Comparison of ENCODE assay signal across 27 mouse cellular contexts in the genomic region with DNA sequence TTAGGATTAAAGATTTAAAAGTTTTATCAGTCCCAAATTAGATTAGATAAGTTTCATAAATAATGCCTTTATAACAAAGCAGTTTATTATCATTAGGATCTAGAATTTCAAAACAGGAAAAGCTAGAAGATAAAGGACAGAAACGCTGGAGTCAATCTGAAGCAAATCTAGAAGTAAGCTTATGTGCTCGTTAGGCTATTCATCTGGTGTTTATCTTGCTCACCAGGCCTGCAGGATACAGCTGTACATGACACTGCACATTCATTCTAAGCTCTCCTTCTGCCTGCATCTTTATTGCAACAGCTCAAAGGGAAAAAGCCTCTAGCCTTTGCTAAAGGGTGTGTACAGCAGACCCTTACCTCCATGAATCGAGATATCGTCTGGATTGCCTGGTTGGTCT.
DNase-seq lines count a peak whose midpoint lies in the region; ATAC-seq and TF ChIP-seq lines count a peak whose summit lies in the region.
"Had no signal": no experiment of that assay in that cellular context is flagged by ENCODE, and none has a peak within 500 bp of the region (broad histone marks: within the 10 kb centered on the region; RNA-seq: fewer than 3 reads in every experiment).

No protein-coding gene starts in this region.

- no peak for TF ChIP-seq CTCF in kidney, postnatal 0 days (IDR thresholded peaks at IDR 0.05; ENCODE audit: low read depth)
- no peak for TF ChIP-seq CTCF in lung, adult 2 months (IDR thresholded peaks at IDR 0.05; ENCODE audit: insufficient read depth, low read length)

- no peak for ATAC-seq in kidney, postnatal 0 days (replicated peaks; ENCODE audit: low FRiP score, low read depth)
- peak; percentile 42; the same call in 1 of the 2 replicates for ATAC-seq in granulocyte monocyte progenitor cell, adult 5-6 weeks (replicated peaks; ENCODE audit: poor library complexity, severe bottlenecking)
- ATAC-seq in megakaryocyte-erythroid progenitor cell, adult 5-6 weeks (replicated peaks; ENCODE audit: low FRiP score, low TSS enrichment, poor library complexity, severe bottlenecking) = 0 out of 2 replicates have a peak, but pooled peaks have one; percentile 41
- no peak for ATAC-seq in monocyte, adult 5-6 weeks (replicated peaks; ENCODE audit: insufficient number of reproducible peaks, low FRiP score, low TSS enrichment, poor library complexity, severe bottlenecking)
- ATAC-seq: CD4-positive, CD25-positive, alpha-beta regulatory T cell, adult 4 months; forebrain, embryonic 16.5 days; intestine, postnatal 0 days had no signal

- no peak overlapping the region for H3K9ac ChIP-seq in kidney, postnatal 0 days (ENCODE audit: low read depth, low read length)
- H3K9ac ChIP-seq: hindbrain, embryonic 14.5 days; limb, embryonic 15.5 days; liver, embryonic 13.5 days; lung, embryonic 15.5 days had no signal

- 51% methylated on average over 4 of the region's 4 CpGs for WGBS in kidney, postnatal 0 days
- WGBS in lung, adult 2 months = 39% methylated on average over 4 of the region's 4 CpGs

- peaks cover 27% of the 10 kb centered on the region for H3K36me3 ChIP-seq in kidney, postnatal 0 days (ENCODE audit: insufficient read depth, low read length)
- H3K36me3 ChIP-seq: midbrain, embryonic 10.5 days had no signal

- H3K9me3 ChIP-seq in kidney, postnatal 0 days (replicated peaks; ENCODE audit: low read length) = no peaks in the 10 kb centered on the region
- H3K9me3 ChIP-seq: limb, embryonic 10.5 days; limb, embryonic 15.5 days; liver, embryonic 13.5 days; lung, embryonic 15.5 days; midbrain, embryonic 10.5 days had no signal

- H3K27ac ChIP-seq in kidney, postnatal 0 days = no peak overlapping the region
- H3K27ac ChIP-seq: hindbrain, embryonic 14.5 days; limb, embryonic 10.5 days; limb, embryonic 15.5 days; liver, embryonic 13.5 days; midbrain, embryonic 10.5 days had no signal

- H3K4me3 ChIP-seq in kidney, postnatal 0 days (replicated peaks; ENCODE audit: low read depth, low read length) = no peak overlapping the region
- no peak overlapping the region for H3K4me3 ChIP-seq in lung, adult 2 months (replicated peaks; ENCODE audit: extremely low read depth, low read depth, low read length)
- H3K4me3 ChIP-seq: erythroblast, embryonic 14.5 days; limb, embryonic 10.5 days; limb, embryonic 15.5 days; liver, embryonic 13.5 days; lung, embryonic 15.5 days; midbrain, embryonic 10.5 days had no signal

- H3K27me3 ChIP-seq in kidney, postnatal 0 days (ENCODE audit: insufficient read depth, low read length) = no peaks in the 10 kb centered on the region
- H3K27me3 ChIP-seq: limb, embryonic 15.5 days; liver, embryonic 13.5 days; lung, embryonic 15.5 days had no signal

- DNase-seq in kidney, postnatal 0 days (ENCODE audit: low spot score) = peak; percentile 17
- DNase-seq in kidney, adult 8-10 months = no peak
- peak; percentile 34 for DNase-seq in lung, postnatal 10 days
- DNase-seq in lung, adult 2 months = no peak
- DNase-seq in urinary bladder, postnatal 25 days (ENCODE audit: low spot score) = no peak
- DNase-seq: adrenal gland, postnatal 10 days; cerebellum, adult 11 months; cerebellum, adult 9-11 months; gastrocnemius, postnatal 10 days; heart, postnatal 36 days; kidney, postnatal 25 days; liver, embryonic 13.5 days; thymus, adult 2 months; thymus, postnatal 36 days had no signal

- no peak overlapping the region for H3K4me2 ChIP-seq in kidney, postnatal 0 days (ENCODE audit: low read length)
- H3K4me2 ChIP-seq: heart, embryonic 11.5 days; hindbrain, embryonic 14.5 days; limb, embryonic 15.5 days; liver, embryonic 13.5 days; lung, embryonic 15.5 days had no signal

- no peaks in the 10 kb centered on the region for H3K4me1 ChIP-seq in kidney, postnatal 0 days (replicated peaks; ENCODE audit: insufficient read depth, low read length)
- no peaks in the 10 kb centered on the region; the same call in 1 of the 2 replicates for H3K4me1 ChIP-seq in lung, adult 2 months (ENCODE audit: control insufficient read depth, insufficient read depth, low read length)
- H3K4me1 ChIP-seq: limb, embryonic 15.5 days; liver, embryonic 13.5 days; lung, embryonic 15.5 days; midbrain, embryonic 10.5 days had no signal

- no peak for TF ChIP-seq POLR2A in lung, adult 2 months (IDR thresholded peaks at IDR 0.05; ENCODE audit: borderline replicate concordance, extremely low read depth, low read depth, low read length)

Comparison
In these comparisons a context has a peak if more than half of its experiments do, and no peak if none do; other contexts are left out.
1. DNase-seq: peak in kidney, postnatal 0 days (single experiment) and lung, postnatal 10 days (single experiment); none in kidney, adult 8-10 months (0 of 2), lung, adult 2 months (single experiment) and urinary bladder, postnatal 25 days (single experiment).
2. ATAC-seq: peak in granulocyte monocyte progenitor cell, adult 5-6 weeks (single experiment) and megakaryocyte-erythroid progenitor cell, adult 5-6 weeks (single experiment); none in kidney, postnatal 0 days (single experiment) and monocyte, adult 5-6 weeks (single experiment).